Mouse (Mus musculus): ENCODE data around the gene Gcnt7. TPM values are rescaled to one million over a fixed set of nuclear protein-coding genes. Genes with fewer than 3 reads are reported as not detected.

Gene Gcnt7
- not detected in 2 replicates for polyA plus RNA-seq (2012; rRNA removed)

- 89% methylated on average over 11 of the region's 11 CpGs for WGBS
- H3K27ac ChIP-seq (ENCODE audit: insufficient read depth, low read length) = no peak within 1 kb of the TSS
- peaks cover 22% of the 10 kb centered on the region for H3K36me3 ChIP-seq (ENCODE audit: control insufficient read depth, insufficient read depth, low read length)
Measured at GRCm38 (mm10) chr2:172458496-172458895, at the start of gene Gcnt7. Gene Gcnt7 (minus strand): TSS chr2:172458596.

DNA sequence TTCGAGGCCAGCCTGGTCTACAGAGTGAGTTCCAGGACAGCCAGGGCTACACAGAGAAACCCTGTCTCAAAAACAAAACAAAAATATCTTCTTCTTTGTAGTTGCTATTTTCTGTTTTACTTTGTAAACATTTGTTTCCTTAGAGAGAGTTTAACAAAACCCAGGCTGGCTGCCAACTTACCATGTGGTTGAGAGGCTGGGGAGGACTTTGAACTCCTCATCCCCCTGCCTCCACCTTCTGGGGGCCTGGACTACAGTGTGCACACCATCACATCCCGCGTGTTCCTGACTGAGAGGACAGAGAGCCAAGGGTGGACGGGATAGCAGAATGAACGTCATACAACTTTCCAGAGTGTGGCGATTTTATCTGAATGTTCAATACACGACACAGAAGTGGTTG is 47.7 kb upstream of the Gcnt7 start:
- Histone ChIP-seq H3K4me1 (ENCODE audit: control insufficient read depth, insufficient read depth, insufficient read length) (no peaks in the 10 kb centered on the region), H3K27me3 (ENCODE audit: control insufficient read depth, insufficient read depth, low read length) (no peaks in the 10 kb centered on the region), H3K36me3 (ENCODE audit: control insufficient read depth, insufficient read depth, low read length) (no peaks in the 10 kb centered on the region), H3K4me3 (ENCODE audit: extremely low read depth, insufficient read depth, insufficient read length) (no peak overlapping the region), H3K27ac (ENCODE audit: insufficient read depth, low read length) (no peak overlapping the region)
- WGBS = 85% methylated on average over 7 of the region's 7 CpGs
- no peak for DNase-seq (ENCODE audit: low read depth in 1 of 2, low spot score in 2 of 2)
- TF ChIP-seq POLR2A (IDR thresholded peaks at IDR 0.05; ENCODE audit: low read depth, low read length) = no peak
- TF ChIP-seq CTCF (IDR thresholded peaks at IDR 0.05; ENCODE audit: extremely low read depth, insufficient read depth, insufficient read length, insufficient replicate concordance) = no peak

More at GRCm38 (mm10) chr2:172458496-172458895, at the start of gene Gcnt7:
- Histone ChIP-seq H3K27me3 (ENCODE audit: control insufficient read depth, insufficient read depth, low read length) (no peaks in the 10 kb centered on the region), H3K4me1 (ENCODE audit: control insufficient read depth, insufficient read depth, insufficient read length) (no peaks in the 10 kb centered on the region), H3K4me3 (ENCODE audit: extremely low read depth, insufficient read depth, insufficient read length) (no peak within 1 kb of the TSS)
- no peak for DNase-seq (ENCODE audit: low read depth in 1 of 2, low spot score in 2 of 2)
- TF ChIP-seq CTCF (IDR thresholded peaks at IDR 0.05; ENCODE audit: extremely low read depth, insufficient read depth, insufficient read length, insufficient replicate concordance) = no peak

DNA sequence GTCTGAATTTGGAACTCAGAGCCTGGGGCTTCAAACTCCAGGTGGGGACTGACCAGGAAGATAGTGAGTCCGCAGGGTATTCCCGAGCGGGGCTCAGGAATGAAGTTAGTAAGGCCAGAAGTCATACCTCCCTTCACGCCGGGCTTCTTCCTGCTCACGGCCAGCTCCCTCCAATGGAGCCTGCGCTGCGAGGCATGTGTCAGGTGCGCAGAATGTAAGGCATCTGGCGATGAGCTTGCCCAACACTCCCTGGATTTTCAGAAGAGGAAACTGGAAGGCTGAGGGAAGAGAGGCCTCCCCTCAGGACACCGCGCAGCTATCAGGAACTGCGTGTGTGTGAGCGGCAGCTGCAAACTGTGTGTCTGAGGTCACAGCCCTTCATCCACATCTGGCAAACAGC is 43.8 kb upstream of the Gcnt7 start:
- H3K27ac ChIP-seq (ENCODE audit: insufficient read depth, low read length) = no peak overlapping the region
- no peaks in the 10 kb centered on the region for H3K27me3 ChIP-seq (ENCODE audit: control insufficient read depth, insufficient read depth, low read length)
- TF ChIP-seq CTCF (IDR thresholded peaks at IDR 0.05; ENCODE audit: extremely low read depth, insufficient read depth, insufficient read length, insufficient replicate concordance) (no peak), POLR2A (IDR thresholded peaks at IDR 0.05; ENCODE audit: low read depth, low read length) (no peak)
- DNase-seq (ENCODE audit: low read depth in 1 of 2, low spot score in 2 of 2) = no peak
- H3K4me1 ChIP-seq (ENCODE audit: control insufficient read depth, insufficient read depth, insufficient read length) = no peaks in the 10 kb centered on the region
- no peak overlapping the region for H3K4me3 ChIP-seq (ENCODE audit: extremely low read depth, insufficient read depth, insufficient read length)
- 86% methylated on average over 14 of the region's 14 CpGs for WGBS
- no peaks in the 10 kb centered on the region for H3K36me3 ChIP-seq (ENCODE audit: control insufficient read depth, insufficient read depth, low read length)

GRCm38 (mm10) chr2:172501341-172501740 is 42.9 kb upstream of the Gcnt7 start:
- Histone ChIP-seq H3K27ac (ENCODE audit: insufficient read depth, low read length) (no peak overlapping the region), H3K27me3 (ENCODE audit: control insufficient read depth, insufficient read depth, low read length) (no peaks in the 10 kb centered on the region), H3K4me1 (ENCODE audit: control insufficient read depth, insufficient read depth, insufficient read length) (no peaks in the 10 kb centered on the region), H3K36me3 (ENCODE audit: control insufficient read depth, insufficient read depth, low read length) (no peaks in the 10 kb centered on the region), H3K4me3 (ENCODE audit: extremely low read depth, insufficient read depth, insufficient read length) (no peak overlapping the region)
- DNase-seq (ENCODE audit: low read depth in 1 of 2, low spot score in 2 of 2) = peak in 1 of 2 experiments; percentile 7
- TF ChIP-seq CTCF (IDR thresholded peaks at IDR 0.05; ENCODE audit: extremely low read depth, insufficient read depth, insufficient read length, insufficient replicate concordance) = peak; percentile 68; the same call in 1 of the 2 replicates
- TF ChIP-seq POLR2A (IDR thresholded peaks at IDR 0.05; ENCODE audit: low read depth, low read length) = no peak
- WGBS = 4% methylated on average over 4 of the region's 4 CpGs

- H3K27me3 ChIP-seq (ENCODE audit: control insufficient read depth, insufficient read depth, low read length) = no peaks in the 10 kb centered on the region
- DNase-seq (ENCODE audit: low read depth in 1 of 2, low spot score in 2 of 2) = no peak
- TF ChIP-seq CTCF (IDR thresholded peaks at IDR 0.05; ENCODE audit: extremely low read depth, insufficient read depth, insufficient read length, insufficient replicate concordance) (no peak), POLR2A (IDR thresholded peaks at IDR 0.05; ENCODE audit: low read depth, low read length) (no peak)
- no peaks in the 10 kb centered on the region for H3K4me1 ChIP-seq (ENCODE audit: control insufficient read depth, insufficient read depth, insufficient read length)
- 57% methylated on average over 7 of the region's 7 CpGs for WGBS
- no peak overlapping the region for H3K4me3 ChIP-seq (ENCODE audit: extremely low read depth, insufficient read depth, insufficient read length)
- no peaks in the 10 kb centered on the region for H3K36me3 ChIP-seq (ENCODE audit: control insufficient read depth, insufficient read depth, low read length)
- no peak overlapping the region for H3K27ac ChIP-seq (ENCODE audit: insufficient read depth, low read length)
Measured at GRCm38 (mm10) chr2:172500752-172501316, 42.4 kb upstream of the Gcnt7 start.

- Histone ChIP-seq H3K4me3 (ENCODE audit: extremely low read depth, insufficient read depth, insufficient read length) (no peak overlapping the region), H3K36me3 (ENCODE audit: control insufficient read depth, insufficient read depth, low read length) (no peaks in the 10 kb centered on the region), H3K4me1 (ENCODE audit: control insufficient read depth, insufficient read depth, insufficient read length) (no peaks in the 10 kb centered on the region), H3K27ac (ENCODE audit: insufficient read depth, low read length) (no peak overlapping the region), H3K27me3 (ENCODE audit: control insufficient read depth, insufficient read depth, low read length) (no peaks in the 10 kb centered on the region)
- TF ChIP-seq POLR2A (IDR thresholded peaks at IDR 0.05; ENCODE audit: low read depth, low read length) (no peak), CTCF (IDR thresholded peaks at IDR 0.05; ENCODE audit: extremely low read depth, insufficient read depth, insufficient read length, insufficient replicate concordance) (no peak)
- 75% methylated on average over 3 of the region's 3 CpGs for WGBS
- no peak for DNase-seq (ENCODE audit: low read depth in 1 of 2, low spot score in 2 of 2)
Measured at GRCm38 (mm10) chr2:172498823-172499222, 40.4 kb upstream of the Gcnt7 start.

DNA sequence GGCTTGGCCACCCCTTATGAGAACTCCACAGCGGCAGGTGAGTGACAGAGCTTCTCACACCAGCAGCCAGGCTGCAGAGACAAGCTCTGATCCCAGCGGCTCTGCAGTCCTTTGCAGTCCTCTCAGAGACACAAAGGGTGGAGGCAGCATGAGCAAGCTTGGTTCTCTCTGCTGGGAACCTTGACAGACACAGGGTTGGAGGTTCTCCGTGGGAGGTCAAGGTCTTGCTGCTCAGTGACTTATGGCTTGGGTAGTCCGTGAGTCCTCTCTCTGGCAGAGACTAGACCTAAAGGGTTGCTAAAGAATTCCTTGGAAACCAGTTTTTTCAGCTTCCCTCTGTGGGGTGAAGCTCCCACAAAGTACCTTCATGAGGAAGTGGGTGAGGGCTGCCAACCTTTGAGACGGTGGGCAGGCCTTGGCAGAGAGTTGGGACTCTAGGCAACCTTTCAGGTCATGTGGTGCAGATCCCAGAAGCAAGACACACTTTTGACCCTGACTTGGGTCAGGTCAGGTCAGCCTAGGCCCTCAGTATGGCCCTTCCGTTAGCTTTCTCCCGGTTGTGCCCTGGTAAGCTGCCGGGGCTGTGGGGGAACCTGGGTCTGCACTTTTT is 38.4 kb upstream of the Gcnt7 start:
- Histone ChIP-seq H3K27ac (ENCODE audit: insufficient read depth, low read length) (no peak overlapping the region), H3K4me3 (ENCODE audit: extremely low read depth, insufficient read depth, insufficient read length) (no peak overlapping the region), H3K4me1 (ENCODE audit: control insufficient read depth, insufficient read depth, insufficient read length) (no peaks in the 10 kb centered on the region), H3K36me3 (ENCODE audit: control insufficient read depth, insufficient read depth, low read length) (no peaks in the 10 kb centered on the region), H3K27me3 (ENCODE audit: control insufficient read depth, insufficient read depth, low read length) (no peaks in the 10 kb centered on the region)
- no peak for DNase-seq (ENCODE audit: low read depth in 1 of 2, low spot score in 2 of 2)
- no peak for TF ChIP-seq CTCF (IDR thresholded peaks at IDR 0.05; ENCODE audit: extremely low read depth, insufficient read depth, insufficient read length, insufficient replicate concordance)
- TF ChIP-seq POLR2A (IDR thresholded peaks at IDR 0.05; ENCODE audit: low read depth, low read length) = no peak
- 82% methylated on average over 8 of the region's 8 CpGs for WGBS

Data from spleen, adult 2 months (tissue).